Mouse (Mus musculus): ENCODE measurements around the gene Gm20431. TPM values are rescaled to one million over a fixed set of nuclear protein-coding genes. Genes with fewer than 3 reads are reported as not detected.
"Not testable (repeated sequence)": the region's sequence is repeated elsewhere in the genome, so short reads cannot be mapped to it uniquely, and the experiment has no call there.

Gene Gm20431
- total RNA-seq, 2 experiments from 2014 or later = 11.6 to 15.2 TPM

DNA sequence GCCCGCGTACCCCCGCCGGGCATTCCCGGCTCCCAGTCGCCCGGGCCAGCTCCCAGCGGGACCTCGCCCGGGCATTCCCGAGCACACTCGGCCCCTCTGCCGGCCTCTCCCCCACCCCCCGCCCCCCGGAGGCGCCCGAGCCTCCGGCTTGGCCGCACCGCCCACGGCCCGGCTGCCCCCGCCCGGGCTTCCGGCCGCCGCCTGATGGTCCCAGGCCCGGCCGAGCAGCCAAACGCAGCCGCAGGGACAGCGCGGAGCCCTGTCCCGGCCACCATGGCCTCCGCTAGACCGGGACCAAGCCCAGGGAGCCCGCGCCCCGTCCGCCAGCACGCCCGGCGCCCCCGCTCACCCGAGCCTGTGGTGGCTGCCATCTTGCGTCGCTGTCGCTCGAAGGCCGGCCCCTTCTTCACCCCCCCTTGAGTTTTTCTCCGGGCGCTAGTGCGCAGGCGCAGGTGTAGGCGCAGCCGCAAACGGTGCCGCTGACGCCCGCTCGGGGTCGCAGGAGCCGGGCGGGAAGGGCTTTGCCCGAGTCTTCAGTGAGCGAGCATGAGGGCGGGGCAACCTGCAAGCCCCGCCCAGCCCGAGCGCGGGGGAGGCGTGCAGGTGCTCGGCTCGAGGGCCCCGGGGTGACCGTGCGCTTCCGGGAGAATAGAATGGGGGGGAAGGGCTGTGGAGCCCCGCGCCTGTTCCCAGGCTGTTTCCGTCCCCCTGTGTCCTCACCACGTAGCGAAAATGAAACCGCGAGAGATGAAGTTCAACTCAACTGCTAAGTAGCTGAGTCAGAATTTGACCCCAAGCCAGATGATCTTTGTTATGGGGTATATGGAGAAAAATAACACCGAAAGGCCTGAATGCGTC, 29.5 kb downstream of the Gm20431 start, which contains the start of gene Ube2v1:
Gene Ube2v1 (minus strand): TSS at position 505 of the 858 bp plus-strand sequence.
- peak; percentile 98 for DNase-seq (ENCODE audit: low spot score in 2 of 2)

DNA sequence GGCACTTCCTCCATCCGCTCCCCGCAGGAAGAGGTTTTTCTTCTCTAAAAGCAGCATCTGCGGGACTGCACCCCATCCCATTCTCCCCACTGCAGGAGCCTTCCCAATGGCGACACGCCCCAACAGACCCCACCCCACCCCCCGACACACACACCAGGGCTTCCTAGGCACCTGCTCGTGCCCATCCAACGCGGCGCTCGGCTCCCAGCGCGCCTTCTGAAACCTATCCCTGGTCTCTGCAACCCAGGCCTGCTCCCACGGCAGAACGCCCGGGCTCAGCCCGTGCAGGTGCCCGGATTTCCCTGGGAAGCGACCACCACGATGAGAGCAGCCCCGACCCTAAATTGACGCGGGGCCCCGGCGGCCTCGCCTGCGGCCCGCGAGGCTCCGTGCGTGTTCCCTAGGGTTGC, 30.1 kb downstream of the Gm20431 start:
- DNase-seq (ENCODE audit: low spot score in 2 of 2) = peak in 1 of 2 experiments; percentile 32

- no peak for DNase-seq (ENCODE audit: low spot score in 2 of 2)
Observed at GRCm38 (mm10) chr2:167630421-167630820, 30.9 kb downstream of the Gm20431 start.

- no peak for DNase-seq (ENCODE audit: low spot score in 2 of 2)
Observed at GRCm38 (mm10) chr2:167629665-167630209, 31.6 kb downstream of the Gm20431 start.

- no peak for DNase-seq (ENCODE audit: low spot score in 2 of 2)
Observed at GRCm38 (mm10) chr2:167628872-167629271, 32.4 kb downstream of the Gm20431 start.

- no peak for DNase-seq (ENCODE audit: low spot score in 2 of 2)
Observed at GRCm38 (mm10) chr2:167627019-167627418, 34.3 kb downstream of the Gm20431 start.

DNA sequence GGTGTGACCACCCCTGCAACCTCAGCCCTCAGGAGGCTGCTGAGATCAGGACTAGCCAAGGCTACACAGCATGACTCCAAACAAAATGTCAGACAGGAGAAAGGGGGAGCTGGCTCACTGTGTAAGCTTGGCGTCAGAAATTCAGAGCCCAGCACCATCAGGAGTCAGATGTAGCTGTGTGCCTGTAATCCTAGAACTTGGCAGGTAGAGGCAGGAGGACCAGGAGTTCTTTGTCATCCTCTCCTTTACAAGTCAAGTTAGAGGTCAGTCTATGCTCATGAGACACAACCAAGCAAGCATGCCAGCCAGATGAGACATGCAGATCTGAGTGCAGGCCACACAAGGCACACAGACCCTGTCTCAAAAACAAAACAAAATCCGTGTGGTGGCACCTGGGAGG, 35.6 kb downstream of the Gm20431 start:
- no peak for DNase-seq (ENCODE audit: low spot score in 2 of 2)

DNA sequence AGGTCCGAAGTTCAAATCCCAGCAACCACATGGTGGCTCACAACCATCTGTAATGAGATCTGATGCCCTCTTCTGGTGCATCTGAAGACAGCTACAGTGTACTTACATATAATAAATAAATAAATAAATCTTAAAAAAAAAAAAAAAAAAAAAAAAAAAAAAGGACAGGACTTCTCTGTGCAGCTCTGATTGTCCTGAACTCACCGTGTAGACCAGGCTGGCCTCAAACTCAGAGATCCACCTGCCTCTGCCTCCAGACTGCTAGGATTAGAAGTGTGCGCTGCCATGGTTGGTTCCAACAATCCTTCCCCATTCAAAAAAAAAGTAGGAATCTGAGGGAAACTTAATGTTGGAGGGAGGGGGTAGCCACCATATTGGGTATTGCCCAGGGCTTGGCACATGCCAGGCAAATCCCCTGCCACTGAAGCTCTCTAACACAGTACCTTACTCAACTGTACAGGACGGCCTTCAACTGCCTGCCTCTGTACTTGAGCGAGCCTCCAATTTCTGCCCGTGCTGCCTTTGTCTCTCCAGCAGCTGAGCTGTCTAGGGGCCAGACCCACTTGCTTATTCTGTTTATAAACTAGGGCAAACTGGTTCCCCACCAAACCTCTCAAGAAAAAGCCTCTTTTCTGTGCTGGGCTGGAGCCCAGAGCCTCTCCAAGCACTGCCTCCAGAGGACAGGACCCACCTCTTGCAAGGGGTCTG, 36.8 kb downstream of the Gm20431 start:
- DNase-seq (ENCODE audit: low spot score in 2 of 2) = no peak

- no peak for DNase-seq (ENCODE audit: low spot score in 2 of 2)
Observed at GRCm38 (mm10) chr2:167622965-167623364, 38.3 kb downstream of the Gm20431 start.

- DNase-seq (ENCODE audit: low spot score in 2 of 2) = no peak
Observed at GRCm38 (mm10) chr2:167622352-167622751, 38.9 kb downstream of the Gm20431 start.

DNA sequence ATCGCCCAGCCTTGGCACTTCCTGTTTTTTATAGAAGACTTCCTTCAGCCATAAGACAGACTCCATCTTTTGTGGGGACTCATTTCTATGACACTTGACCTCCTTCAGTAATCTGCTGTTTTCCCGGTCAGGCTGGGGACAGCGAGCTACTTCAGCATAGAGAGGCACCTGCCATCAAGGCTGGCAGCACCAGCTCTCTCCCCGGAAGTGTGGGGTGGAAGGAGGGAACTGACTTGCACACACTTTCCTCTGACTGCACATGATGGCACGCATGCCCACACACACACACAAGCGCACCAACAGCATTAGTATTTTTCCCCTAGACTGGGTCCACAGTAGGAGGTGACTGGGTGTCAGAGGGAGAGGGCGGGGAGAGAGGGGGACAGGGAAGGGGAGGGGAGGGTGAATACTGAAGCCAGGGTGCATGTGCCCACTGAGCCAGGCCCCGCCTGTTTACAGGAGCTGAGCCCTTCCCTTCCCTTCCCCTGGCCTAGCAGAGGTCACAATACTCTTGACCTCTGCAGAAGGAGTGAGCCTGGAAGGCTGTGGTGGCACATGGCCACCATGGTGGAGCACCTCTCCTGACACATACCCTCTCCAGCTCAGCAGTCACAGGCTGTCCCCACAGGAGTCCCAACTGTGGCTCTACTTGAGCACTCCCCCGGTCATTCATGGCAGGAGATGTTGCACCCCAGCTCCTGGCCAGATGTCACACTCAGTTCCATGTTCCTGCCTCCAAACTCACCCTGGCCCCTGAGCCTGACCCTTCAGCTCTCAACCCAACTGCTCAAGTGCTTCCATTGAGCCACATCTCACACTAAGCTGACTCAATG, 39.8 kb downstream of the Gm20431 start:
- no peak for DNase-seq (ENCODE audit: low spot score in 2 of 2)

GRCm38 (mm10) chr2:167617472-167617871, 43.8 kb downstream of the Gm20431 start:
- no peak for DNase-seq (ENCODE audit: low spot score in 2 of 2)

DNA sequence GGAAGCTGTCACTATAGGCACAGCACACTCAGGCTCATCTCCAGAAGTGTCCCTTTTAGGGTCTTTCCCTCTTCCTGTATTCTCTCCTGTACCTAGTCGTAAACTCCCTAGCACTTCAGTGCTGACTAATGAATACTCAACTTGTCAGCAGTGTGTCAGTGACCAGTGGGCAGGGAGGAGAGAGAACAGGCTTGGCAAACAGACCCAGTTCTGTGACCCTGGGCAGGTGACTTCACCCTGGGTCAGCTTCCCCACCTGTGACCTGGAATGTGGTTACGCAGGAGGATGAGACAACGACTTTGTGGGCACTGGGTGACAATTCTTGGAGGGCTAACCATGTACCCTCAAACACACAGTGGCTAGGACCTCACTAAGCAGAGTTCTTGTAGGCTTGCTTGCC, 44.3 kb downstream of the Gm20431 start:
- no peak for DNase-seq (ENCODE audit: low spot score in 2 of 2)

- DNase-seq (ENCODE audit: low spot score in 2 of 2) = not testable (repeated sequence)
Observed at GRCm38 (mm10) chr2:167613335-167613734, 48.0 kb downstream of the Gm20431 start.

GRCm38 (mm10) chr2:167612122-167612521, 49.2 kb downstream of the Gm20431 start:
- DNase-seq (ENCODE audit: low spot score in 2 of 2) = no peak

DNA sequence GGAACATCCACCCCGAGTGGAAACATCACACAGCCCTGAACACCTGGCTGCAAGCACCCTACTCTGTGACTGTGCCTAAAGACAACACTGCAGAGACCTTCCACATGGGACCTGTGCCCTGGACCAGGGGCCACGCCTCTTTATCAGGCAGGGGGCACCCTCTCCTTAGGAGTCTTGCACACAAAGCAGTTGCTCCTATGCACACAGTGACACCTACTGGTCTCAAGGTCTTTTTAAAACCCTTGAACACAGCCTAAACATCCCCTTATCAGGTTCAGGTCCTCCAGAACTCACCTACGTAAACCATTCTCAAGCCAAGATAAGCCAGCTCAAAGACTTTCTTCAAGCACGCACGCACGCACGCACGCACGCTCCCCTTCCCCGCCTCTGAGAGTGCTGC, 50.0 kb downstream of the Gm20431 start:
- DNase-seq (ENCODE audit: low spot score in 2 of 2) = no peak

GRCm38 (mm10) chr2:167606745-167607123, 54.6 kb downstream of the Gm20431 start:
- DNase-seq (ENCODE audit: low spot score in 2 of 2) = no peak

DNA sequence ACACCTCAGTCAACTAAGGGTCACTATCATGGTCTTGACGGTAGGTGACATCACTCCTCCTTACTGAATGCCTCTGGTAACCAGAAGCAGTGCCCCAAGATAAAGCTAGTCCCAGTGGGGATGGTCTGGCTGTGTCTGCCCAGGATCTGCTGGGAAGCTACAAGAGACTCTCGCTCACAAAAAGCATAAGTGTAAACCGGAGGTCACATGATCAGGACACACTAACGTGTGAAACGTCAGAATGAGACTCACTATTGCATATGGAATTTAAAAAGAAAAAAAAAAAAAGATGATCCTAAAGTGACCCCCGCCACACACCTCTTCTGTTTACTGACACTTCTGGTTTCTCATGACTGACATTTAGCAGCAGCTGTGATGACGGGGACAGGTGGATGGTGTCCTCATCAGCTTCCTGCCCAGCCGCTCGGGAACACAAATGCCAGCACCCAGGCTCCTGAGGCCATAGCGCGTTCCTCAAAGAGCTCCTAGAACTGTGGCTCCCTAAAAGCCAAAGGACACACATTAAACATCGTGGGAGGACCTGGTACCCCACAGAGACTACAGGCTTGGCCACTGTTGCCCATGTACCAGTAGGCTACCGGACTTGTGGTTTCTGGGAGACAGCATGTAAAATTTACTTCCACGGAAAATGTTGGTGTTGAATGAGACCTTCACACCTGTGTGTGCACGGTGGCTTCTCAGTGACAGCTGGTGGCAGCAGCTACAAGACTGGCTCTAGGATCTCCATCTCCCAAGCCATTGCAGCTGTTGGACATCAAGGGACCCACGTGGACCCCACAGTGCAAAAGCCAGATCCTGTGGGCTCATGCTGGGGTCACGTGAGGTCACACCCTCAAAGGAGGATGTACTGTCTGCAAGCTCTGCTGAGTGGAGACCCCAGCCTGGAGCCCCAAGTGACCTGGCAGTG, 55.2 kb downstream of the Gm20431 start:
- DNase-seq (ENCODE audit: low spot score in 2 of 2) = no peak

DNA sequence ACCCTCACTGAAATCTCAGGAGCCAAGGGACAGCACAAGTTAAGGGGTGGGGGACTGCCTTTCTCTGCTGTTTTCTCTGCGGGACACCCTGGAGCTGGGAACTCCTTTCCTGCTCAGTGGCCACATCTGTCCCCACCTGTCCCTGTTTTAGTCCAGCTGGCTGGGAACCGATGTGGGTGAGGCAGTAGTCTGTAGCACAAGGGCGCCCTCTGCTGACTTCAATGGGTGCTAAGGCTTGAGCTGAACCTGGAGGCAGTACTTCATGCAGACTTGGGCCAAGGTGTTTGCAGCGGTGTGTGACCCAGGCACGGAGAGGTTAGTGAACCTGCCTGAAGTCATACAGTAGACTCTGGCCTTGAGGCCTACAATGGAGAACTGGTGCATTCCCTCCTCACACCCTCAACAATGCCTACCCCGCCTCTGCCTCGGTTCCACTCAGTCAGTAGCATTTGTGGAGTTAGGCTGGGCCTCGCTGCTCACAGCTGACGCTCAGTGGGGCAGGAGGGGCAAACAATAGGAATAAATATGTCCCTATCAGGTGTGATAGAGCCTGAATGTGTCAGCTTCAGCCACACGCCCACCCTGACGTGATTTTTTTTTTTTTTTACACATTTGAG, 56.0 kb downstream of the Gm20431 start:
- DNase-seq (ENCODE audit: low spot score in 2 of 2) = peak; percentile 91

DNA sequence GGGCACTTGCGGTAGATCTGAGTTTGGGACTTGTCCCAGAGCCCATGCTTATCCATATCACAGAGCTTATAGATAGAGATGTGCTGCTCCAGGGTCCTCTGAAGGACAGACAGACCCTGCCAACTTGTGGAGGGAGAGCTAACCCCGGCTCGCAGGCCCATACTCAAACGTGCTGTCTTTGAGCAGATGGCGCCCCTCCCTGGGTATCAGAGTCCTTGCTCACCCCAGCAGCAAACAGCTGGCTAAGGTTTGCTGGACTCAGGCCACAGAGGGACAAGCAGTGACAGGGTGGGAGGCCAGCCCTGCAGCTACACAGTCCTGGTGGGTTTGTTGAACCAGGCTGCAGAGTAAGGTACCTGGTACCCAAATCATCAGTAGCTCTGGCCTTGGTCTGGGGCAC, 58.3 kb downstream of the Gm20431 start:
- no peak for DNase-seq (ENCODE audit: low spot score in 2 of 2)
